Mouse (Mus musculus) liver, embryonic 14.5 days (tissue): ENCODE results near the gene Chrng.

Source experiments
- CTCF ChIP-seq: IDR thresholded peaks from 2 replicates; pipeline ENCODE4 v1.5.1; 2016; ENCODE audit warnings: antibody characterized with exemption, low read depth, control low read depth
- EP300 ChIP-seq: IDR thresholded peaks from 2 replicates; pipeline ENCODE4 v1.6.1; 2016; ENCODE audit warnings: antibody characterized with exemption, low read depth

DNA sequence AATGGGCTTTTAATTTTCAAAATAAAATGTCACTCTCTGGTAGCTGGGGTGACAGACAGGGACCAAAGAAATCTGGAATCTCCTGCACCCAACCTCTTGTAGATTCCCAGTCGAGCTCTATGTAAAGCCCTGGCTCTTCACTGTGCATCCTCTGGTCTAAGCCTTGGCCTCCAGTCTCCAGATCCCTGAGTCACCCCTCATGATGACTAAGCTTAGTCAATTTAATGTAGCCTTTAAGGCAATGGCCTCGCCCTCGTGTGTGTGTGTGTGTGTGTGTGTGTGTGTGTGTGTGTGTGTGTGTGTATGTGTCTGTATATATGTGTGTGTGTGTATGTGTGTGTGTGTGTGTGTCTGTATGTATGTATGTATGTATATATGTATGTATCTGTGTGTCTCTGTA, 45.1 kb upstream of the Chrng start:
- TF ChIP-seq CTCF (no peak), EP300 (no peak)
